Mouse (Mus musculus) cerebellum, adult 8-10 months (tissue): ENCODE measurements around the gene Cirbp.
A peak's percentile ranks its signal among the peaks of the same experiment; 100 is the strongest.

Experiments
- DNase-seq: peaks from one replicate; pipeline ENCODE4 v3.0.0; 2022

Gene Cirbp

GRCm38 (mm10) chr10:80151211-80152034 lies 14.4 kb upstream of the Cirbp start:
- DNase-seq = peak; percentile 62

- DNase-seq = no peak
Measured at GRCm38 (mm10) chr10:80152071-80152872, 13.5 kb upstream of the Cirbp start.

- DNase-seq = no peak
Measured at GRCm38 (mm10) chr10:80152873-80153260, 12.9 kb upstream of the Cirbp start.

- no peak for DNase-seq
Measured at GRCm38 (mm10) chr10:80153713-80154112, 12.1 kb upstream of the Cirbp start.

- no peak for DNase-seq
Measured at GRCm38 (mm10) chr10:80154384-80154783, 11.4 kb upstream of the Cirbp start.

GRCm38 (mm10) chr10:80155277-80155676 lies 10.5 kb upstream of the Cirbp start:
- DNase-seq = no peak

- no peak for DNase-seq
Measured at GRCm38 (mm10) chr10:80156002-80156751, 9.6 kb upstream of the Cirbp start.

- no peak for DNase-seq
Measured at GRCm38 (mm10) chr10:80156752-80157053, 9.1 kb upstream of the Cirbp start.

GRCm38 (mm10) chr10:80157141-80157929 lies 8.4 kb upstream of the Cirbp start:
- no peak for DNase-seq

GRCm38 (mm10) chr10:80158307-80158986 lies 7.3 kb upstream of the Cirbp start:
- no peak for DNase-seq

GRCm38 (mm10) chr10:80159021-80159560 lies 6.7 kb upstream of the Cirbp start:
- DNase-seq = peak; percentile 62

- peak; percentile 98 for DNase-seq
Measured at GRCm38 (mm10) chr10:80159561-80160454, 6.0 kb upstream of the Cirbp start.

GRCm38 (mm10) chr10:80160455-80161371 lies 5.1 kb upstream of the Cirbp start:
- peak; percentile 80 for DNase-seq

GRCm38 (mm10) chr10:80161522-80162242 lies 4.1 kb upstream of the Cirbp start:
- peak; percentile 41 for DNase-seq

GRCm38 (mm10) chr10:80162243-80162608 lies 3.6 kb upstream of the Cirbp start:
- no peak for DNase-seq

- DNase-seq = no peak
Measured at GRCm38 (mm10) chr10:80162716-80163299, 3.0 kb upstream of the Cirbp start.

GRCm38 (mm10) chr10:80163721-80164120 lies 2.1 kb upstream of the Cirbp start:
- DNase-seq = peak; percentile 42
